Mouse (Mus musculus) layer of hippocampus, adult 9-11 months (tissue): Measurements from ENCODE around the gene Dennd2d.

ENCODE experiments used
- DNase-seq: peaks from one replicate; pipeline ENCODE4 v3.0.0; 2022

Gene Dennd2d

DNA sequence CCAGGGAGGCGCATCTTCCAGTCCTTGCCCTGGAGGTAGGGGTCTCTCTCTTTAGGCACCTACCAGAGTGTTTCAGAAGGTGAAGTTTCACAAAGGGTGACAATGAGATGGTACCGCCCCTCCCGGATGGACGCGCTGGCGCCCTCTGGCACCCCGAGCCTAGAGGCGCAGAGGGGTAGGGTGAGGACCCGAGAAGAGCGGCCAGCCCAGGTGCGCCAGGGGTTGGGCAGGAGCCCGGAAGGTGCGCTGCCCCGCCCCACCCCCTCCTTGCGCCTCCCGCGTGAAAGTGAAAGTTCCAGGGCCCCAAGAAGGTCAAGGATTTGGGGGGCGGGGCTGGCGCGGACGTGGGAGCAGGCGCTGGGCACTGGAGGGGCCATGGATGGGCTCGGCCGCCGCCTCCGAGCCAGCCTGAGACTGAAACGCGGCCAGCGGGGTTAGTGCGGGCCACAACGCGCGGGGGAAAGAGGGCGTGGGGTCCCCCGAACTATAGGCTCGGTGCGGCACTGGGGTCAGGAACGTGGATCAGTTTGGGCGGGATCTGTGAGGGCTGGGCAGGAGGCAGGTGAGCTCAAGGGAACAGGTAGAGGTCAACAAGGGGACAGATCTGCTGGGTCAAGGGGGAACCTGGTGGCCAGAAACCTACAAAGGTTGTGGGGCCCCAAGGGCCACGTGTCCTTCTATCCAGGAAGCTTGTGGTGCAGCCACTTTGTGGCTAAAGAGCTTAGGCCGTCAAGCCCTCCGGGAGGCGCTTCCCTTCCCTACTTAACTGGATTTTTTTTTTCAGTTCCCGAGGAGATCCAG, at the start of gene Dennd2d:
Gene Dennd2d (plus strand): TSS at position 125 of the 801 bp plus-strand sequence.
- no peak for DNase-seq

DNA sequence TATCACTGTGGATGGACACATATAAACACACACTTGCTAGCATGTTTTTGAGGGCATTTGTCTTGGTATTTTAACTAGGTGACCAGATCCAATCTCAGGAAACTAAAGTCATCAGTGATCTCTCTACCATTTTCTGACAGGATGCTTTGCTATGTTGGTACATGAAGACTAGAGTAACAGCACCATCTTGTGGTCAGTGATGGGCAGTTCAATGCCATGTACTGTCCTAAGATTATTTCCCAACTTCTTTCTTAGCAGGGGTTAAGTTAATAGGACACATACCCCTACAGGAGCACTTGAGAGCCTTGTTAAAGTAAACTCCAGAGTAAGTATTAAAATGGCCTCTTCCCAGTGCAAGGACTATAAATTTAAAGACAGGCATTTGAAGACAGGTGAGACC, 33.6 kb upstream of the Dennd2d start:
- peak; percentile 13 for DNase-seq

DNA sequence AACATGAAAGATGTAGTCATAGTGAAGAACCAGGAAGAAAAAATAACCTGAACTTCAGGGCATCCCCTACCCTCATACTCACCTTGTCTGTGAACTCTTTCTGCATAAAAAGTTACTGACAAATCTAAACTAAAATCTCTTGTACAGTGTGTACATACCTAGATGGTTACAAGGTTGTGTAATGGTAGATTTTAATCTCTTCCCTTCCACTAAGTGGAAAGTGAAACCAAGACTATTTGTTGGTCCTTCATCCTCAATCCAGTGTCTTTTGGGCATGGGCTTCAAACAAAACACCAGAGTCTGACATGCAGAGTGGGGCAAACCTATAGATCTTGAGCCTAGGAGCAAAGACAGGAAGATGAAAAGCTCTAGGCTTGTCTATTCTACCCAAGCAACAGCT, 33.2 kb upstream of the Dennd2d start:
- no peak for DNase-seq

DNA sequence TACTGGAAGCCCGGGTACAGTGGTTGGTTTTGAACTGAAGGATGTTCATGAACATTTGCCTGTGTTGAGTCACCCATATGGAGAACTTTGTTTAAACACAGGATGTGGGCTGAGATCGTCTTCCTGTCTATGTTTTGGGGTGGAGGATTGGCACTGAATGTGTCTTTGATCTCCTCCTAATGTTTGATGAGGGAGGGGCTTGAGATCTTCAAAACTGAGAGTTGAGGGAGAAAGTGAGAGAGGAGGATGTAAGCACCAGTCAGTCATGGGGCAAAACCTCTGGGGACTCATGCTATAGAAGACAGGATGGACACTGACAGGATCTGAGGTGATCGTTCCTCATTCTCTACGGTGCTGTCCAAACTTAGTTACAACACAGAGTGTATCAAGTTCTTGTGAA, 32.6 kb upstream of the Dennd2d start:
- no peak for DNase-seq

DNA sequence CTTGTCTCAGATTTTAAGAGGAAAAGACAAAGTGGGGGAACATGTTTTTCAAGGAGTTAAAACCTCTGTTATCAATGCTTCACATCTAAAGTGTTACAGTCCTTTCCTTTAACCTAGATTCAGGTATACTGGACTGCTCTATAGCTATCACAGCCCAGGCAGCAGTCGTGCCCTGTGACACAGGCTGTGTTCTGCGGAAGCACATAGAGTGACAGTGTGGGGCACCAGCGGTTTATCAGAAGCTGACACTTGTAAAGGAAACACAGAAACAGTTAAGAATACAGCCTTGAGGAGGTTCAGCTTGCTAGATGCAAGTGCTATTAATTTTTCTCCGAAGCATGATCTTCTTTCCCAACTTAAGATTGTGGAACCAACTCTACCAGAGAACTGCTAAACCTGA, 29.6 kb upstream of the Dennd2d start:
- DNase-seq = no peak

DNA sequence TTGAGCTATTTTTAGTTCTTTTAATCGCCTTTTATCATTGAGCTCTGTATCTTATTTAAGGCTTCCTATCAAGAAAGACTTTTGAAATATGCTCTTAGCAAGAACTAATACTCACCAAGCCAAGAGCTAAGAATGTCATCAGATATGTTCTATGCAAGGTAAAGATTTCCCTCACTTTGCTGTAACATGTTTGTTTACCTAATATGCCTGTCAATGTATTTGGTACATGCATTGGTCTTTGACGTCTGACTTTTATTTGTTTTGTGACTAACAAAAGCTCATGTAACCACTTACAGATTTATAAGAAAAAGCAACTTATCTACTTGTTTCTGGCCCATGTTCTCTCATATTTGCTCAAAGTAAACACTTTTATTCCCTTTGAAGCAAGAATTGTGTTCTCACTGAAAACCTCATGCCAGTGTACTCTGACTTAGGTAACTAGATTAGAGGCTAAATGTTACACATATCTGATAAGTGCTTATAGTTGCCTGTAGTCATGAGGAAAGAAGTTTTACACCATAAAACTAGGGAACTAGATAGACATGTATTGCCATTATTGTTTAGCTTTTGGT, 24.8 kb upstream of the Dennd2d start:
- no peak for DNase-seq

DNA sequence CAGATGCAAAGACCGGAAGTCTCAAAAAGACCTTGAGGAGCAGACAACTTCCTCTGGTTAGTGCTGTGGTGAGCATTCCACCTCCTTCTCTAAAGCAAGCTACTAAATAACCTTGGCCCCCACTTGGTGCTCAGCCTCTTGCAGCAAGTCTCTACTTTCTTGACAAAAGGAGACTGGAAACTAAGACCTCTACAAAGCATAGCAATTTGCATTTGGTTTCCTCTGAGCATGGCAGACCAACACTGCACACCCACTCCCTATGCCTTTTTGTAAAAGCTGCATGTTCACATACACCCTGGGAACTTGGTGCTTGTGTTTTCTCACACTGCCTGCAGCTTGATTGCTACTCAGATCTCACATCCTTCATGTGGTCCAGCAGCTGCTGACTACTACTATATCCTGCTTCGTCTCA, 20.1 kb upstream of the Dennd2d start:
- DNase-seq = no peak

DNA sequence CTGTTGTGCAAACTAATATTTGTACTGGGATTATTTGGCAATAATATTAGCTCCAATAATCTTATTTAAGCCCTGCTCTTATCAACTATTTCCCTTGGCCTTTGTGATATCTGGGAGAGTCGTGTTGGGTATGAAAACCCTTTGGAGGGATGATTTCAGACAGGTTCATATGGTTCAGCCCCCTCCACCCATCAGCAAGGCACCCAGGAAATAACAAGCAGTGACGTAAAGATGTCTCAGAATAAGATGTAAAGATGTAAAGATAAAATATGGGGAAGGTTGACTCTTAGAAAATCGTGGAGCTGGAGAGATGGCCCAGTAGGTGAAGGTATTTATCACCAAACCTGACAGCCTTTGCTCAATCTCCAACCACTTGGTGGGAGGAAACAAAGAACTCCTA, 19.7 kb upstream of the Dennd2d start:
- no peak for DNase-seq

DNA sequence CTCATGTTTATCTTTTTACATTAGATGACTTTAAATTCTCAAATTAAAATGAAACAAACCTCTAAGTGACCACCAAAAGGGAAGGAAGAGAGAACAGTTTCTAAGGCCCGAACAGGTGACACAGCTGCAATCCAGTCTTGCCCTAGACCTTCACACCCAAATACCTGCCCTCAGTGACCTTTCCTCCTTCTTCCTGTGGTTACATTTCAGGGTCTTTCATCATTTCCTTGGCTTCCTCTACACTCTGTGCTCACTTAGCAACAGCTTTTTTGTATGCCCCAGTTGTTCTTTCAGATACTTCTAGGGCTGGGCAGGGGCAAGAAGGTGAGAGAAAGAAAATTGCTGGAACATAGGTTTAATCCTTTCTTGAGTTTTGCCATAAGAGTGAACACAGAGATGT, 17.5 kb upstream of the Dennd2d start:
- DNase-seq = no peak

DNA sequence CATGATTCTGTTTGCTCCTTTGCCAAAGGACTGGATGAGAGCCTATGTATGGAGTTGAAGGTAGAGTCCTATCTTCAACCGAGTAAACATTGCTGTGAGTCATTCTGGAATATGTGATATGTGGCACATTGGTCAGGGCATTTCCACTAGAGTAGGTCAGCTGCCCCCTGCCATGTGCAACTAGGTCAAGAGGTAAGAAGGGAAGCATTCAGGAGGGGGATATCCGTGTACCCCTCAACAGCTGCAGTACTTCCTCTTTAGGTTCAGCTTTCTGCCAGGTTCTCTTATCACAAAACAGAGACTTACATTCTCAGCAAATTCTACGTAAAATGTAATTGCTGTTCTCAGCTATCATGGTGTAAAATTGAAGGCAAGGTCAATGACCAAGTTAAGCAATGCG, 8.0 kb upstream of the Dennd2d start:
- DNase-seq = no peak

DNA sequence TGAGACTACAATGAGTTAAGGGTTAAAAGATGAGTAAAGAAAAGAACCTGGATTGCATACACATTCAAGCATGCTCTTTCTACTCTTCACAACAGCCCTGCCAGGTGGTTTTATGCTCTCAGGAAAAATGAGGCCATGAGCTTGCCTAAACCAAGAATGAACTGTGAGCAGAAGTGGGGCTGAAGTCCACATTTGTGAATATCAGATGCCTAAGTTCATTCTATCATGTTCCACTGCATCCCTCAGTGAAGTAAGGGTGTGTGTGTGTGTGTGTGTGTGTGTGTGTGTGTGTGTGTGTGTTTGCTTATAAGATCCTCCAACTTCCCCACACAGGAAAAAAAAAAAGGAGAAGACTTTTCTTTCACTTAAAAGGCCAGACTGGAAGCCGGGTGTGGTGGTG, 5.3 kb upstream of the Dennd2d start:
- no peak for DNase-seq

DNA sequence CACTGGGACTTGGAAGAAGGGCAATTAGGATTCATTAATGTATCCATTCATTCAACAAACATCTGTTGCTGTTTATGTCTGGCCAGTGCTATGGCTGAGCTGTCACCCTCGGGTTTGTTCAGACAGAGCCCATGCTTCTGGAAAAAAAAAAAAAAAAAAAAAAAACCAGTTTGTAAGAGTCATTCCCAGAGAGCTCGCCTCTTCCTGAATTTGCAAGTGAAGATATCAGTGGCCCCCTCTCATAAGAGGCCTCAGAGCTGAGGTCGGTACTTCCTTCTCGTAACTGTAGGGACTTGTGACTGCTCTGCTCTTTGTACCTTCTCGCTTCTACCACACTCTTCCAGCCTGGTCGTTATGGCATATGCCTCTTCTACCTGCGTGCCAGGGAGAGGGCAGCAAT, 1.1 kb downstream of the Dennd2d start:
- DNase-seq = no peak

DNA sequence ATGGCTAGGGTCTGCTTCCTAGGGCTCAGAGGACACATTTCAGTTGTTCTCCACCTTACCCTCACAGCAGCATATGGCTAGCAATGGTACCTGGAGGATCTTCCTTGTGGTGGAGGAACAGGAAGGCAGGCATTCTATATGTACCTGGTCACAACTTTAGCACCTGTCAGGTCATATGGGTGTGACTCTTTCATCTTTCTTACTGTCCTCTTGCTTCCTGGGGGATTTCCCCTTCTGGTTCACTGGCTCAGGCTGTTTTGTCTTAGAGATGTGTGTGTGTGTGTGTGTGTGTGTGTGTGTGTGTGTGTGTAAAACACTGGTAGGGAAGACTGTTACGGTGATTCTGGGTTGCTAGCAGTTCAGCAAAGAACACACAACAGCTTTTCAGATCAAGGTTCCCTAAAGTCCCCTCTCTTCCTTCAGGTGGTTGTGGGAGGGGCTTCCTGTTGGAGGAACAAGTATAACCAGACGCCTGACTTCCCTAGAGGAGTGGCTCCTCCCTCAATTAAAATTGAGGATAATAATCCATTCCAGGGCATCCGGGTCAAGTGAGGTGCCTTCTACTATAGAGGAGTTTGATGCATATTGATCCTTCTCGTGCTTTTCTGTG, 1.7 kb downstream of the Dennd2d start:
- DNase-seq = no peak

DNA sequence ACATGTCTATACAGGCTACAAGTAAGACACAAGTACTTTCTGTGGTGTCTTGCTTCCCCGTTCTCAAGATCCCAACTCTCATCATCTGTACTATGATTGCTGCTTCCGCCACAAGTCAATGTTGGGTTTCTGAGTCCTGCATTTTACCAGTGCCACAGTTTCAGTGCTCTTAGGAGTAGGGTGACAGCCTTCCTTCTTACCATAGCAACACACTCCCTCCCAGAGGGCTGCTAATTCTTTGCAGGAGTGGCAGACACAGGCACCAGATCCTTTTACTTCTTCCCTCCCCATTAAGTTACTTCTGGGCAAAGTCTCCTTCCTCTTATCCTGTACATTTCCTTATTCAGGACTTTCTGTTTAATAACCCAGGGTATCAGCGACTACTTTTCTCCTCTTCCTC, 2.7 kb downstream of the Dennd2d start:
- no peak for DNase-seq

DNA sequence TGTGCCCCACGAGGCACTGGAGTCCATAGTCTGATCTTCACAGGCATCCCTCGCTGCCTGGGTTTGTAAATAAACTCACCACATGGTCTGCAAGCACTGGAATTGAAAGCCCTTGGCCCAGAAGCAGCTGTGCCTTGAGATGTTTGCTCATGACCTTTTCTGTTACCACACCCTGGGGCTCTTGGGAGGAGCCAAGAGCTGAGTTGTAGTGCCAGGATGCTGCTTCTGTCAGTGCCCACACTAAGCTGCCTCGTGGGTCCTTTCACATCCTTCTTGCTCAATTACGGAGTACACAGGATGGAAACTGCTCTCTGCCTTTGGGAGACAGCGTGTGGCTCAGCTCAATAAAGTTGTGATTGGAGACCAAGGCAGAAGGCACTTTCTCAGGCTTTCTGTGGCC, 3.6 kb downstream of the Dennd2d start:
- DNase-seq = no peak

DNA sequence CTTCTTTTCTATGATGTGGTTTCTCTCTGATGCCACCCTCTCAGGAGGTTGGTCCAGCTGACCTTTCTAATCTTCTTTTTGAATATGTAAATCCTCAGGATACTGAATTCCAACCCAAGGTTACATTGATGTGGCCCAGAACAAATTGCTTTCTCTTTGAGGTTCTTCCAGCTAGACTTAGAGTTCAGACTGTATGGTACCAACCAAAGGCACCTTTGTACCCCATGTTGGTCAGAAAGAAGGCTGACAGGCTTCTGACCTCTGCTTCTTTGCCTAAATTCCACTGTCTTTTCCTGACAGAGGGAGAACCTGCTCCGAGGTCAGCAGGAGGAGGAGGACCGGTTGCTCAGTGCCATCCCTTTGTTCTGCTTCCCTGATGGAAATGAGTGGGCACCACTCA, 5.3 kb downstream of the Dennd2d start:
- no peak for DNase-seq

DNA sequence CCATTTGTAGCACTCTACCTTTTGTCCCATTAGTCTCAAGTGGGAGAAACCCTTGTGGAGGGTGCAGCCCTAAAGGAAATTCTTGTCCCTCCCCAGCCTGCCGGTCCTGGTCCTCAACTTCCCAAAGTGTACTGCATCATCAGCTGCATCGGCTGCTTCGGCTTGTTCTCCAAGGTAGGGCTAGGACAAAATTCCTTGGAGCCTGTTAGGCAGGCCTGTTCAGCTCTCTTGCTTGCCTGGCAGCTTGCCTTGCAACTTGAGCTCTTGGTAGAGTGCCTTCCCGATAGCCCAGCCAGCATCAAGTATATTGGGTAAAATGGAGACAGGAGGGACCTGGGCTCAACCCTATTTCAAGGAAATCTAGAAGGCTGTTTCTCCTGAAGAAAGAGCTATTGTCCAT, 8.0 kb downstream of the Dennd2d start:
- DNase-seq = no peak

DNA sequence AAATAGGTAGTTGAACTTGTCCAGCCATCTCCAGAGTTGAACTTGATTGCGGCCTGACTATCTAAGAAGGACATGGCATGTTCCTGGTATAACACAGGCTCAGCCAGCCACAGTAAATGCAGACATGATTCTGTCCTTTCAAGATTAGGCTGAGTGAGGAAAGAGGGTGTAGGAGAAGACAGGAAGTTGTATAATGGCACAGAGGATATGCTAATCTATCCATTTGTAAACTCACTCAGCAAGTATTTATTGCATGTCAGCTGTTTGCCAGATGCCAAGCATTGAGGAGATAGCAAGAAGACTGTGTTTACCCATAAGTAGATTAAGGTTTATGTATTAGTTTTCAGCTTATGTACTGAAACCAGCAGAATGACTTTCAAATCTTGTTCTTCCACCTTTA, 10.5 kb downstream of the Dennd2d start:
- no peak for DNase-seq

DNA sequence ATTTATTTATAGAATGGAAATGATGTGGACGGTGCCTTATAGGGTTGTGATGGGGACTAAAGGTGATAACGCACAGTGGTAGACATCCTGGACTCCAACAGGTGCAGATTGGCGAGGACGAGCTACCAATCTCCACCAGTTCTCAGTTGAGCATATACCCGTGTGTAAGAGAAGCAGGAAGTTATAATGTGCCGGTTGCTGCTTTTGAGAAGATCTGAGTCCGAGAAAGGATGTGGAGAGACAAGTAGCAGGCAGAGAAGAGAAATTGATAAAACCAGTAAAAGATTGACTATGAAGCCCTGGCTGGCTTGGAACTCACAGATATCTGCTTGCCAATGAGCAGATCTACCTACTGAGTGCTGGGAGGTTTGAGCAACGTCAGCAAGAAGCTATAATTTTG, 11.0 kb downstream of the Dennd2d start:
- DNase-seq = no peak

DNA sequence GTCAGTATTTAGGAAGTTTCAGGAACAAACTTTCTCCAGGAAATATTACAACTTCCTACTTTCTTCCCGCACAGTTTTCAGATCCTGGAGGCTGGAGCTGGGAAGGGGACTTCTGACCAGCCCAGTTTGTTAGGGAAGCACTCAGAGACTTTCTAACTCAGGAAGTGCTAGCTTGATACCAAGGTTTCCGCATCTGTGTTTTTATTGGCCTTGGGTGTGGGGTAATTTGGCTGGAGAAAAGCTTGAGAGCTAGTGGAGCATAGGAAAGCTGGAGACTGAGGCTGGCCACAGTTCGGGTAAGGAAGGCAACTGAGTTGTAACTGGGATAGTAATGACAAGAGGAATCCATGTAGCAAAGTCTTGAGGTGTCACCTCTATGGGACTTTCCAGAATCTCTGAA, 11.7 kb downstream of the Dennd2d start:
- DNase-seq = no peak

DNA sequence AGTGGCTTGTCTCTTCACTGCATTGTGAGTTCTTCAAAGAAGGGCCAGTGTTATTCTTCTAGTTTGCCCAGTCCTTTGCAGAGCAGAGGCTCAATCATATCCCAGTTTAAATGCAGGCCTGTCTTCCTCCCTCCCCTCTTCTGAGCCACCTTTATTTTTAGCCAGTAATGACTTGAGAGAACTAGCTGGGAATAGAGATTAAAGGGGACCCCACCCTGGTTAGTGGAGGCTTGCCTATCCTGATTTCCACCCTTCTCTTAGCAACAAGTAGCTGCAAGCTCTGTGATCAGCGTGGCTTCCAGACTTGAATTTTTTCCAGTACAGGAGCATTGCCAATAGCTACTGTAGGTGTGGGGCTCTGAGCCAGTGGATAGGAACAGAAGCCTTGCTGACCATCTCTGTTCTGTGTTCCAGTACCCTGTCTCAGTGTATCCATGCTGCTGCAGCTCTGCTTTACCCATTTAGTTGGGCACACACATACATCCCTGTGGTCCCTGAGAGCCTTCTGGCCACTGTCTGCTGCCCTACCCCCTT, 12.3 kb downstream of the Dennd2d start:
- no peak for DNase-seq

DNA sequence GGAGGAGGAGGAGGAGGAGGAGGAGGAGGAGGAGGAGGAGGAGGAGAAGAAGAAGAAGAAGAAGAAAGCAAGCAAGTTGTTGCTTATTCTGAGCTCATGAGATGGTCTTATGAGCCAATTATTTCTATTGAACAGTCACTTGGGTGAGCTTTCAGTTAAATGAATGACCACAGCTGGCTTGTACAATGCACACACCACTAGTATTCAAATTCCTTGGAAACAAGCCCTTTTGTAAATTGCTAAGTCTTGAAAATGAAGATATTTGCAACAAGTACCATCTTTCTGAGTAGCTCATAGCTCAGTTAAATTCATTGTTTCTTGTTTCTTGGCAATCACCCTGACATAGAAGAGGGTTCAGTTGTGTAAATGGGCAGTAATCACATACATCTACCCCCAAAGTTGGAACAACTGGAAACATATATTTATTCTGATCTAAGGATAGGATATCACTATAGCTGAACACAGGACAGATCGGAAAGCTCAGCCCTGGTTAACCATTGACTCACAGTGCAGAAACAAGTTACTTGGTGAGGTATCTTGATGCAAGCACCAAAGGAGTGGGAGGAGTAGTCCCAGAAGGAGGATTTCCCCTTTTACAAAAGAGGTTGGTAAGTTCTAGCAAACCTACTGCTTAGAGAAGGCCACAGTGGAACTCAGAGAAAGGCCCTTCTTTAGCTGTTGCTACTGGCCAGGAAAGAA, 13.3 kb downstream of the Dennd2d start:
- DNase-seq = no peak

DNA sequence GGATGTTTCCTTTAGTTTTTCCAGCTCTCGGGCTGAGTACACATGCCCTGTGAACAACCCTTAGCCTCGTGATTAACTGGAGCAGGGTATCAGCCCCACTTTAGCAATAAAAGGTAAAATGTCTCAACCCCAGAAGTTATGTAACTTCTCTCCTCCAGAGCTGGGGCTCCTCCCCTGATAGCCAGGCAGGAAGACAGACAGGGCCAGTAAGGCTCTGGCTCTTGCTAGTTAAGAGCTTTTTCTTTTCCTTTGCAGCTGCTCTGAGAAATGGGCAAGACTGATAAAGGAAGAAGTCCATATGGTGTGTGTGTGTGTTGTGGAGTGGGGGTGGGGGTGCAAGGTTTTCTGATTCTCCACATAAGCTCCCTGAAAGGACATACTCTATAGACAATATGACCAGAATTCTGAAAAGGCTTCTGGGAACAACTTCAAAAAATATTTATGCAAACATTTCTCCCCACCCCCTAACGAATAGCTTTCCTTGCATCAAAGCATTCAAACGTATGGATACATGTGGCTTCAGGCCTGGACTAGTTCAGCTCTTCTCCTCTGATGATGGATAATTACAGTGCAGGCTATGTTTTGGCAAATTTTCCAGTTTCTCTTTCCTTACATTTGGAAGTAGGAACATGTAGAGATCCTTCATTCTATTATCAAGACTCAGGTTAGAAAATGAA, 14.0 kb downstream of the Dennd2d start:
- DNase-seq = no peak
